Mouse (Mus musculus) heart, adult 11 months (tissue): ENCODE measurements around the gene Tyk2.

Experiments used
- DNase-seq: peaks from one replicate; pipeline ENCODE4 v3.0.0; 2022

Gene Tyk2

DNA sequence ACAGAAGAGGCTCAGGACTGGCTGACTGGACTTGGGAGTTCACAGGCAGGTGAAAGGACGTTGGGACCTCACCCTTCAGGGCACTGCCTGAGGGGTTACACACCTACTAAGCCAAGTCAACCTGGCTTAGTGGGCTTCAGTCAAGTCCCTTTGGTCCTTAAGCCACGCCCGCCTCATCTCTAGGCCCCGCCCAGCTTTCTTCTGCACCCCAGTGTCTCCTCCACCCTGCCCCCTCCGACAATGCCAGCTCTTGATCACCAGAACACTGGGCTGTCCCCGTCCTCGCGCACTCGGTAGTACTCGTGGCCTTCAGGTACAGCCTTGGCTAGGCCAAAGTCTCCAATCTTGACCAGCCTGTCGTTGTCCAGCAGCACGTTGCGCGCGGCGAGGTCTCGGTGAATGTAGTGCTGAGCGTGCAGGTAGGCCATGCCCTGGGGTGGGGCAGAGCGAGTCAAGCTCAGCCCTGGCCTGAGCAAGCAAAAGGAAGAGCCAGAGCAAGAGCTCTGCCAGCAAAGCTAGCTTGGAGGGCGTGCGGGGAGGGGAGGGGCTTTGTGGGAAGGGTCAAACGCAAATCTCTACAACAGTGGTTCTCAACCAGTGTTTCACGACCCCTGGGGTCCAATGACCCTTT is 23.3 kb downstream of the Tyk2 start:
- no peak for DNase-seq

DNA sequence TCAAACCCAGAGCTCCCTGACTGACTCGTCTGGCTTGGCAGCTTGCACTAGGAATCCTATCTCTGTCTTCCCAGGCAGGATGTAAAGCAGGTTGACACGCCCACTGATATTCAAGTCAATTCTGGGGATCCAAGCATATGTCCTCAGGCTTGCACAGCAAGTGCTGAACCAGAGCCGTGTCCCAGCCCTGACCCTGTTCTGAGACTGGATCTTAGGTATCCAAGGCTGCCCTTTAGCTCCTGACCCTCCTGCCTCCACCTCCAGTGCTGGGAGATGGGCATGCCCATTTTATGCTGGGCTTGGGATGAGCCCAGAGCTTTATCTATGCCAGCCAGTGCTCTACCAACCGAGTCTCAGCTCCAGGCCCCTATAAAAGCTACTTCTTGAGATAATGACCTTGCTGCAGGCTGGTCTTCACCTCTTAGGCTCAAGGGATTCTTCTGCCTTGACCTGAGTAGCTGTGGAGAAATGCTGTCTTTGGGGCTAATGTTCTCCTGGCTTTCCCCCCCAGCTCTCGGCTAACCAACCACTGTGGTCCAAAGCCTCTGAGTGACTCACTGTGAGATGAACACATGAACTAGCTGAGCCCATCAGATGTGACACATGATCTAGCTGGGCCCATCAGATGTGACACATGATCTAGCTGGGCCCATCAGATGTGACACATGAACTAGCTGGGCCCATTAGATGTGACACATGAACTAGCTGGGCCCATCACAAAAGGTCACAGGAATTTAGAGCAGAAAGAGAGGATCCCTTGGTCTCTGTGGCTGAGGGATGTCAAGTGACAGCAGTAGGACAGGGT is 25.1 kb downstream of the Tyk2 start:
- no peak for DNase-seq

DNA sequence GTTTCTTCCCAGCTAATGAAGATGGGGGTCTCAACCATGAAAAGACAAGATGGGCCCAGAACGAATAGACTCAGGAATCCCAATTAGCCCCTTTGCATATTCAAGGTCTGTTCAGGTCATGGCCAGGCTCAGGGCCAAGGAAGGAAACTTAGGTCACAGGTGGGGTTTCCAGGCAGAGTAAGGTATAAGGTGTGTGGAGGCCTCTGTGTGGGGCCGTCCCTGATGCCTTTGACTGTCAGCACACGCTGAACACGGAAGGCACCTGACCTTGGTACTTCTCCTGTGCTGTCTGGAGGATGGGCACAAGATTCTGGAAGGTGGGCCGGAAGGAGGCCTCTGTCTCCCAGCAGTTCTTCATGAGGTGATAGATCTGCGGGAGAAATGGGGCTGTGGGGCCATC is 26.2 kb downstream of the Tyk2 start:
- DNase-seq = no peak

DNA sequence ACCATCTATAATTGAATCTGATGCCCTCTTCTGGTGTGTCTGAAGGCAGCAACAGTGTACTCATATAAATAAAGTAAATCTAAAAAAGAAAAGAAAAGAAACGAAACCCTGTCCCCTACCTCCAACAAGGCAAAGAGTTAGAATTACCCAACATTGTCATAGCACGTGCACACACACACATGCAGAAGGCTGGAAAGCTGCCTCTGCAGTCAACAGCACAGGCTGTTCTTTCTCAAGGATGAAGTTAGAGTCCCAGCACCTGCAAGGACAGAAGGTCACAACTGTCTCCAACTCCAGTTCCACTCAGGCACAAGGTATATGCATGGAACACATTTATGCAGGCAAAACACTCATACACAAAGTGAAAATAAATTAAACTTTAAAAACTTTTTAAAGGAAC is 29.0 kb downstream of the Tyk2 start:
- no peak for DNase-seq

DNA sequence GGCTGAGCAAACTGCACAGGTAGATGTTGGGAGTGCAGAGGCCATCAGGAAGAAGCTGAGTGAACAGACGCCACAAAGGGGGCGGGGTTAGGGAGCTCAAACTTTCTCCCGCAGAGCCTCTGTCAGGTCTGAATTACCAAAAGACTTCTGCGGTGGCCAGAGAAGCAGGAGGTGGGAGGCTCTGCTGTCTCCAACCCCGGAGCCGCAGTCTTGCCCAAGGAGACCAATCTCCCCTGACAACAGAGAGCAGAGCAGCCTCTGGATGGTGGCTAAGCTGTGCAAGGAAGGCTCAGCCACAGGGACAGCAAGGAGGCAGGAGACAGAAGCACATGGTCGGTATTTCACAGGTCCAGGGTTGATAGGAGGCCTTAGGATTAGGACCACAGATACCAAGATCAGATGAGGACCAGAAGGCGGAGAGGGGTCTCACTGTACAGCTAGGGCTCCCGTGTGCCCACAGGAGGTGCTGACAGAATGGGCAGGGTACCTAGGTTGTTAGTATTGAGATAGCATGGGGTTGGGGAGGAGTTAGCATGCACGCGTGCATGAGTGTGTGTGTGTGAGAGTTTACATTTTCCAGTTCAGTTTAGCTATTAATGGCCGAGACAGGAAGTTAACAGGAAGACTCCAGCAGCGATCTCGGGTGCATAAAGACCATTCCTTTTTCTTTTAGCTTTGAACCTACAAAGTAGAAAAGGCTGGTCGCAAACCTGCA is 30.4 kb downstream of the Tyk2 start:
- DNase-seq = no peak

DNA sequence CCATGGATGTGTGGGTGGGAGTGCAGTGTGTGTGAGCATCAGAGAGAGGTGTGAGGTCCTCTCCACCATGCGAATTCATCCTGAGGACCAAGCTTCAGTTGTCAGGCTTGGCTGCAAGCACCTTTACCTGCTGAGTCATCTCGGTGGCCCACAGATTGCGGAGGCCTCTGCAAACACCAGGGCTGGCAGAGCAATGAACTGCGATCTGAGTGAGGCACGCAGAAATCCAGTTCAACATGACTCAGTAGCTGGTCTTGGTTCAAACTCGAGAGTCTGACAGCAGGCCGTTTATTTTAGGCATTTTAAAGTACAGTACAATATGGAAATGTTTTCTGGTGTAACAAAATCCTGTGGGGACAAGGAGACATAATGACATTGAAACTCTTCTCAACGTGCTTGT is 33.2 kb downstream of the Tyk2 start:
- DNase-seq = no peak

DNA sequence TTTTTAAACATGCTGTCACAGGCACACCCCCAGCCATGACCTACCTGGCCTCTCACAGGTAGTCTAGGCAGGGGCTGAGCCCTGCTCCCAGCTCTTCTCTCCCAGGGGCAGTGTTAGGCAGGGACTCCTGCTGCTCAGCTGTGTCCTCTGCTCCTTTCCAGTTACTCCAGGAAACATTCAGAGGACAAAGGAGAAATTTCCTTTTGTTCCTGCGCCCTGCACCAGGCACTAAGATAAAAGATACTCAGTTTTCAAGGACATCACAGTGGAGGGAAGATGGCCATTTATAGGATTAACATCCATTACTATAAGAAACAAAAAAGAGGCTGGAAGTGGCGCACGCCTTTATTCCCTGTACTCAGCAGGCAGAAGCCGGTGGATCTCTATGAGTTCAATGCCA is 35.1 kb downstream of the Tyk2 start:
- no peak for DNase-seq

DNA sequence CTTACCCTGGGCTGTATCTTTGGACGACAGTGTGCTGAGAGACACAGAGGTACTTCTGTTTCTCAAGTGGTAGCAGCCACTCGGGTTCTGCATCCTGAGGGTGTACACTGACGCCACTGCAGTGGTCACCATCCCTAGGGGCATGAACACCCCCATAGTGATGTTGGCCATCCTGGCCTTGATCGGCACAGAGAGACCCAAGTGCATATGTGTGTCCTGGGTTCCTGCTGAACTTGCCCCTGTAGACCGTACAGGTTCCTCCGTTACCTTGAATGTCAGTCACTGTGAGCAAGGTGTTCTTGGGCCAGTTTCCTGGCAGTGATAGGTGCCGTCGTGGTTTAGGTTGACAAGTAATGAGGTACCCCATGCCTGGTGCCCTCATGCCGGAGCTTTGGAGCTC is 37.6 kb downstream of the Tyk2 start:
- DNase-seq = peak; percentile 93

DNA sequence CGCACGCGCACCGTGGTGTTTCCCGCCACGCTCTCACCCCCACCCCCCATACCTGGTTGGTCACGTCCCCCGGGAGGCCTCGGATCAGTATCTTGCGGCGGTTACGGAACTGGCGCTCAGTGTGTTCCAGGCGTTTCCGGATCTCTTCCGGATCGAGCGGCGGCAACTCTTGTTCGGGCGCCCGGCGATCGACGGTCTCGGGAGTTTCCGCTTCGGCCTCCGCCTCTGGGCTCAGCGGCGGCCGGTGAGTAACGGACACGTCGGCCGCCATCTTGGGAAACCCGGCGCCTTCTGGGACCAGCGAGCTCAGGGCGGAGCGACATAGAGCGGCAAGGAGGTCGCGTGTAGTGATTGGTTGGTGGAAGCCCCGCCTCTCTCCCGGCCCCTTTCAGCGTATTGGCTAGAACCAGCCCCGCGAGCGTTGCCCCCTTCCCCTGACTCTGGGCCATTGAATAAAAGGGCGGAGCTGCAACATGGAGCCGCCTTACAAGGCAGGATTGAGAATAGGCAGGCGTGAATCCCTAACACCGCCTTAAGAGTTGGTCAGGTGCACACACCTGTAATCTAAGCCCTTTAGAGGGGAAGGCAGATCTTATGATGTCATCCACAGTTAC is 39.2 kb downstream of the Tyk2 start, which contains the start of the genes Gm38431 and Raver1:
Gene Gm38431, minus strand, starts transcription at position 291 of the 614 bp plus-strand sequence.
Gene Raver1, minus strand, starts transcription at position 302 of the 614 bp plus-strand sequence.
- DNase-seq = peak; percentile 100

DNA sequence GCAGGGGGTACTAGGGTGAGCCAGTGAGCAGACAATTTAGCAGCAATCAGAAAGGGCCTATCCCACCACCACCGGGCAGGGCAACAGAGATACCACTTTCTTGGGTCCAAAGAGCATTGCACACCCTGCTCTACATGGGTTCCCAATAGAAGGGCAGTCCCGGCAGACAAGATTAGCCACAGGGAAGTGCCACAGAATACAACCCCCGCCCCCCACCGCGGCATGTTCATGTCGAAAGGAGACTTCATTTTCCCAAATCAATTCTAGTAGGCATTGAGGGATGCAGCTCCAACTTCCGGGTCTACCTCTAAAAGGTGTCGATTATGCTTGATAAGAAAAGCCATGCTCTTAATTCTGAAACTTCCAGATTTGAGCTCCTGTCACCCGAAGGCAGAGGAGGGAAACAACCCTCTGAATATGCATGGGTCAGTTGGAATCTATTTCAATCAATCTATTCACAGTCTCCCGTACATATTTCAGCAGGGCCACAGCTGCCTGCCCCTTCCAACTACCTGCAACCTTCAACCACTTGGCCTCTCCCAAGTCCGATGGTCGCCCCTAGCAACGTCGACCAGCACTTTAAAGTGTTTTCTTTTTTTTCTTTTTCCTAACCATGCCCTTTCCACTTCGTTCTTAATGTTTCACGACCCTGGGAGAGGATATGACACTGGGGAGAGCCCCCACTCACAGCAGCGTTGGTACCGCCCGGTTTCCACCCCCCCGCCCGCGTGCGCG is 39.9 kb downstream of the Tyk2 start:
- no peak for DNase-seq

DNA sequence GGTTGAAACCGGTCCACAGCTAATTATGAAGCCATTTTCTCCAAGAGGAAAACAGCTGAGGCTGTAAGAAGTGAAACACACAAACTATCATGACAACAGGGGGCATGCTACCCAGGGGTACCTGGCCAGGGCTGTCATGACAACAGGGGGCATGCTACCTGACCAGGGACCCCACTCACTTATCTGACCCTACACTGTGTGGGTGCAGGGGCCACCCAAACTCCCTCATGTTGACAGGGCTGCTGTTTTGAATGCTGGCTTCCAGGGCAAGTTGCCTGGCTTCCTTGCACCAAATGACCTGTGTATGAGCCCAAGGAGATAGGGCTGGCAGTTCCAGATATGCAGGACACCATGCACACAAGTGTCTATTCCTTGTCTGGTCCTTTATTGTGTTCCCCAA is 40.5 kb downstream of the Tyk2 start:
- DNase-seq = no peak

DNA sequence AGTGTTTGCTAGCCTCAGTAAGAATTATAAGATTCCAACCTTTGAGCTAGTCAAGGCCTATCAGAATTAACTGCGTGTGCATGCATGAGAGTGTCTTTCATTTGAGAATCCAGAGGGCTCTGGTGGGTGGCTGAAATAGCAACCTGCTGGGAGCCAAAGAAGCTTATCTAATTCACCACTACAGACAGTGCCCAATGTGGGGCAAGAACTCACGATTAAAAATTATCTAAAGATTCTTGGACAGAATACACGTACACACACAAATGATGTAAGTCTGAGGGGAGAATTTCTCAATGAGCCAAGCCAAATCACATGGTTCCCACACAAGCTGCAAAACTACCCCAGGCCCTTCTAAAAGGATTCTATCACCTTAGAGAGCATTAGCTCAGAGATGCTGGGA is 47.7 kb downstream of the Tyk2 start:
- DNase-seq = no peak

DNA sequence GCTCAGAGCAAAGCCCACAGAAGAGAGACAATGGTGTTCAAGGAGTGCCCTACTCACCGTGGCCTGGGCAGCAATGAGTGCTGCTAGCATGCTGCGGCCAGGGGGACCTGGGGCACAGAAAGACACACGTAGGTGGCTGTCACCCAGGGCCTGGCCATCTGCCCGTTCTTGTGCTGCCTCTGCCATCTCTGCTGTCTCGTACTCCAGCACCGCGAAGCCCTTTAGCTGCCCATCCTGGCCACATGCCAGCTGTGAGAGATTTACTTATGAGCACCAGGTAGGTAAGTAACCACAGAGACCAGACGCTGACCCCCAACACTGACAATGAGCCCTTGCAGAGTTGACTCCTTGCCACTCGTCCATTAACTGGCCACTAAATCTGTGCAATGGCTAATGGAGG is 49.9 kb downstream of the Tyk2 start:
- no peak for DNase-seq

DNA sequence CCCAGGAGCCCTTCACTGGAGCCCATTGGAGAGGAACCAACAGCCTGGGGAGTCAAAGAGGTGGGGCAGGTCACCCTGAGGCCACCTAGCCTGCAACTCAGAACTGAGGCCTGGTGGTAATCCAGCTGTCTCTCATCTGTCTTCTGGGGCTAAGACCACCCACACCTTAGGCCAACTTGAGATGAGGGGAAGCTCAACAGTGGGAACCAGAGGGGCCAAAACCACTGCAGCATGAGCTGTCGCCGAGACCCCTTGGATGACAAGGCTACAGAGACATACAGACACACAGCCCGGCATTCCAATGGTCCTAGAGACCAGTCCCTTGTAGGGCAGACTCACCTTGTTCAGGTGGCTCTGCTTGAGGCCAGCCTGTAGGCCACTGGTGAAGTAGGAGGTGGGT is 55.4 kb downstream of the Tyk2 start:
- DNase-seq = peak; percentile 90

DNA sequence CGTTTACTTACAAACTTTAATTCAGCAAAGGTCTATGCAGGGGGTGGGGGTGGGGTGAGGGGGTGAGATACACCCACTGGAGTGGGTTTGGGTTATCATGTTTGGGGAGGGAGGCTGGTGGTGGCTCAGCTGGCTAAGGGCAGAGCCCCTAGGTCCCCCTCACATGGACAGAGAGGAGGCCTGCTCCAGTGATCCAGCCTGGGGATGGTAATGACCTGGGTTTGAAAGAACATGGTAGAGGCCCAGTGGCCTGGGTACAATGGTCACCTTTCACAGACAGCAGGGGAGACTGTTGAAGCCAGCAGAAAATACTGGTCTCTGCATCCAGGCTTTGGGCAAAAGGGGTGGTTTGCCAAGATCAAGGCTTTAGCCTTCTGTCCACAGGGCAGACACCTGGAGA is 56.9 kb downstream of the Tyk2 start:
- DNase-seq = peak; percentile 92

DNA sequence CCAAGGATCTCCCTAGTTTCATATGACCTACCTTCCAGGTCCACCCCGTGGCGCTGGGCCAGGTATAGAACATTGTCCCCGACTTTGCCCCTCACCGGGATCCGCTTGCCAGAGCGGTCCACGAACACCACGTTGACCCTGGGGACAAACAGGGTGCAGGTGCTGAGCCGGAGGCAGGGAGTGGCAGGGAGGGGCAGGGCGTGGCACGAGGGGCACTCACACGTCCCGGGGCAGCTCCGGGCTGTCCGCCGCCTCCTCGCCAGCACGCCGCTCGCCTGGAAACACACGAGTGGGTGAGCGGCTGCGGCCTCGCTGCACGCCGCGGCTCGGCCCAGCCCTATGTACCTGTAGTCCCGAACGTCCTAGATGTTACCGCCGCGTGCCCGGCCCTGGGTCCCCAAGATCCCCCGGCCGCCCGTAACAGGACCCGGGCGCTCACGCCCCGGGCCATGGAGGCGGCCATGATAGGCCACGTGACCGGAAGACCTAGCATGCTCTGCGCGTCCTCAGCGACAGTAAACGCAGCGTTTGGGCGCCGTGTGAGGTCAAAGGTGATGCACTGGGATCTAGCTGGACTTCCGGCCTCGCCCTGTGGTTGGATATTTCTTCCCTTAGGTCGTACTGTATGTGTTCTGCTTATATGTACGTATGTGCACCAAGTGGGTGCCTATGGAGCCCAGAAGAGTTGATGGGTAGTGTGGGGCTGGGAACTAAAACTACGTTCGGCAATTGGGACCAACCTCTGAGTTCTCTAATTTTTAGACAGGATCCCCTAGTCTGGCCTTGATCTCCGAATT is 57.8 kb downstream of the Tyk2 start, which contains the start of the genes Gm49373 and Fdx1l:
Gene Gm49373, minus strand, starts transcription at position 53 of the 797 bp plus-strand sequence.
Gene Fdx1l, minus strand, starts transcription at position 571 of the 797 bp plus-strand sequence.
- peak; percentile 99 for DNase-seq

DNA sequence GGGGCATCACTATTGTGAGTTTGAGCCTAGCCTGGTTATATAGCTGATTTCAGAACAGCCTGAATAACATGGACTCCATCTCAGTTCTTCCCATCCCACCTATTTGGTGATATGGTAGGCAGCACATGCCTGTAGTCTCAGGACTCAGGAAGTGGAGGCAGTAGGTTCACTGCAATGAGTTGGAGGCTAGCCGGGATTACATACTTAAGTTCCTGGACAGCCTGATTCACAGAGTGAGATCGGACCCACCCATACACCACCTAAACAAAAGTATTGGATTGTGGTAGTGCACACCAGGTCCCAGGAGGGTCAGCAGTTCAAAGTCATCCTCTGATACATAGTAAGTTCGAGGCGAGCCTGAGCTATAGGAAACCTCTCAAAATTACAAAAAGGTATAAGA is 58.4 kb downstream of the Tyk2 start:
- DNase-seq = no peak

DNA sequence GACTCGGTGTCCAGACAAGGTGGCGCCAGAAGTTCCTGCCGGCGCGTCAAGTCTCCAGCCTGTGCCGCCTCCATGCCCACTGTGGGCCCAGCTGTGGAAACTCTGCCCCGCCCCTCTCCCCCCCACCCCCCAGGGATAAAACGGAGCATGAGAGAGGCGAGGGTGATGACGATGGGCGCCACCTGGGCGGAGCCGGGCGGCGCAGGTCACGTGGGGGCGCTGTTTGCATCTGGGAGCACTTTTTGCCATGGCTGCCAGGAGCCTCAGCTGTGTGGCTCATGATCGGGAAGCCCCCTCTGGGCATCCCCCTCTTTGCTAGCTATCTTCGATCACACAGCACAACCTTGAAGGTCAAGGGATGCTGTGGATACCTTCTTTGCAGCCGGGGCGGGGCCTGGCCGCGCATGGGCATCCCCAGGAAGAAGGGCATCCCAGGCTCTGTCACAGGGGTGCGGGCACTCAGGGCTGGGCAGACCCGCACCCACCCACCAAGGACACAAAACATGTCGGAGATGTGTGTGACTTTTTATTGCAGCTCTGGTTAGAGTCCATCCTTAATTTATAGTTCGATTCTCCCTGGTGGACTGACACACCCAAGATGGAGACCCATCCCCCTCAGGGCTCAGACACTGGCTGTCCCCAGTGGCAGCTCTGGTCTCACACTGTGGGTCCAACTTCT is 63.9 kb downstream of the Tyk2 start, which contains the start of gene Zglp1:
Gene Zglp1, minus strand, starts transcription at position 88 of the 679 bp plus-strand sequence.
- DNase-seq = no peak

DNA sequence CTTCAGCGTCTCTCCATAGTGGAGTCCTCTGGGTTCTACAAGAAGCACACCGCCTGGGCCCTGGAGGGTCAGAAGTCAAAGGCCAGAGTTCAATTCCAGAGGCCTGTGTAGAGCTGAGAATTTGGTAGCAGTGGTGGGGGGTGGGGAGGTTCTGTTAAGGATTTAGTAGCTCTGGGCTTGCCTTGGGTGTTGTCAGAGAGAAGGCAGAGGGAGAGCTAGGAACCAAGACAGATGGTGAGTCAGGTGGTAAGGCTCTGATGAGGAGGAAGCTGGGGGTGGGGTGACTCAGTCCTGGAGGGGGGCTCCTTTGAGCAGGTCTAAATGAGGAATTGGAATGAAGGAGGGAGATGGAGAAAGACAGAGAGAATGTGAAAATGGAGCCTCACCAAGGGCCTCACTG is 68.1 kb downstream of the Tyk2 start:
- no peak for DNase-seq
